ENCODE assay signal across 13 mouse cellular contexts in genomic region chr10:6032469-6032868, GRCm38 (mm10).
"Had no signal": no experiment of that assay in that cellular context is flagged by ENCODE, and none has a peak within 500 bp of the region (broad histone marks: within the 10 kb centered on the region; RNA-seq: fewer than 3 reads in every experiment).

No protein-coding gene starts in this region.

- DNase-seq: gastrocnemius, postnatal 10 days; gastrocnemius, postnatal 25 days; heart, adult 2 months; heart, postnatal 14 days; heart, postnatal 36 days; kidney, adult 11 months; kidney, adult 2 months; kidney, adult 9 months; kidney, postnatal 14 days; kidney, postnatal 36 days; layer of hippocampus, adult 9-11 months; layer of hippocampus, postnatal 36 days; left cerebral cortex, postnatal 4 days had no signal
